Mouse (Mus musculus) liver, adult 2 months (tissue): Measurements from ENCODE around the gene Ppa2. TPM values are rescaled to one million over a fixed set of nuclear protein-coding genes. Genes with fewer than 3 reads are reported as not detected.
A peak's percentile ranks its signal among the peaks of the same experiment; 100 is the strongest.

Experiments
- DNase-seq: peaks from one replicate; pipeline ENCODE4 v3.0.0-alpha.2; 2011; ENCODE audit warnings: low read depth, low spot score; ENCODE audit errors: extremely low read depth
- H3K27ac ChIP-seq: fragments of 200-500 bp; replicated peaks from 2 replicates; pipeline ENCODE4 v1.5.1; 2012; ENCODE audit warnings: low read depth, mild to moderate bottlenecking, control low read depth, inconsistent platforms, low read length; ENCODE audit not compliant: insufficient read depth
- H3K27me3 ChIP-seq: fragments of 200-500 bp; 2 replicates; pipeline ENCODE4 v1.6.1; 2012; ENCODE audit warnings: mild to moderate bottlenecking, moderate library complexity, low read length, inconsistent platforms; ENCODE audit not compliant: control insufficient read depth, insufficient read depth
- H3K36me3 ChIP-seq: fragments of 200-500 bp; 2 replicates; pipeline ENCODE4 v1.6.1; 2012; ENCODE audit warnings: low read length, inconsistent platforms; ENCODE audit not compliant: control insufficient read depth, insufficient read depth
- H3K4me1 ChIP-seq: fragments of 200-500 bp; 2 replicates; pipeline ENCODE4 v1.6.1; 2011; ENCODE audit warnings: low read length; ENCODE audit not compliant: control insufficient read depth, insufficient read depth
- H3K4me3 ChIP-seq: fragments of 200-500 bp; 2 replicates; pipeline ENCODE4 v1.5.1; 2011; ENCODE audit warnings: low read depth, mild to moderate bottlenecking, control low read depth, low read length, moderate library complexity; ENCODE audit not compliant: insufficient read depth
- H3K79me2 ChIP-seq: fragments of 200-500 bp; 2 replicates; pipeline ENCODE4 v1.6.1; 2012; ENCODE audit warnings: inconsistent platforms, mild to moderate bottlenecking, low read length, moderate library complexity; ENCODE audit not compliant: control insufficient read depth, insufficient read depth
- H3K9ac ChIP-seq: fragments of 200-500 bp; 2 replicates; pipeline ENCODE4 v1.6.1; 2012; ENCODE audit warnings: low read depth, mild to moderate bottlenecking, control low read depth, inconsistent platforms, low read length
- CTCF ChIP-seq: fragments of 200-500 bp; IDR thresholded peaks from 2 replicates; pipeline ENCODE4 v1.5.1; 2011; ENCODE audit warnings: low read depth, low read length, control low read depth
- POLR2A ChIP-seq: fragments of 200-500 bp; IDR thresholded peaks from 2 replicates; pipeline ENCODE4 v1.6.1; 2011; ENCODE audit warnings: low read length, control low read depth; ENCODE audit not compliant: insufficient read depth; ENCODE audit errors: extremely low read depth
- WGBS: fragments of 180-500 bp; shearing (Covaris S2); methylation state at CpG from one replicate; pipeline ENCODE4 v1.1.7; 2018; 5-methylcytosine and 5-hydroxymethylcytosine counted together
- polyA plus RNA-seq: library from polyadenylated mRNA; depleted of rRNA; stranded (reverse); fragments of >200 nt; gene quantifications from 2 replicates; pipeline ENCODE4 v1.2.3, GENCODE M21; 2012
- total RNA-seq: library from RNA; depleted of rRNA; stranded (reverse); fragments of >200 nt; gene quantifications from 2 replicates; pipeline ENCODE4 v1.2.3, GENCODE M21; 2014

Ppa2 gene
- total and polyA plus RNA-seq, 2 experiments = 58.8 to 74.1 TPM

- WGBS = 86% methylated on average over 7 of the region's 7 CpGs
- no peak for DNase-seq
- H3K4me1 ChIP-seq = peaks cover 3% of the 10 kb centered on the region; the same call in 1 of the 2 replicates
- H3K79me2 ChIP-seq = 0 out of 2 replicates have a peak, but pooled peaks cover 4% of the 10 kb centered on the region
- H3K27ac ChIP-seq = no peak overlapping the region
- TF ChIP-seq CTCF (no peak), POLR2A (no peak)
- H3K4me3 ChIP-seq = no peak overlapping the region
- no peak overlapping the region for H3K9ac ChIP-seq
- H3K27me3 ChIP-seq = no peaks in the 10 kb centered on the region
- no peaks in the 10 kb centered on the region for H3K36me3 ChIP-seq
Measured at GRCm38 (mm10) chr3:133309359-133309758, 551 bp upstream of the Ppa2 start.

GRCm38 (mm10) chr3:133310809-133311179, 884 bp downstream of the Ppa2 start:
- peaks cover 3% of the 10 kb centered on the region; the same call in 1 of the 2 replicates for H3K4me1 ChIP-seq
- peak overlapping the region; percentile 87 for H3K27ac ChIP-seq
- peak overlapping the region; percentile 85 for H3K4me3 ChIP-seq
- TF ChIP-seq POLR2A = no peak
- TF ChIP-seq CTCF = no peak
- DNase-seq = no peak
- H3K36me3 ChIP-seq = no peaks in the 10 kb centered on the region
- H3K9ac ChIP-seq = peak overlapping the region; percentile 95
- H3K79me2 ChIP-seq = peaks cover 6% of the 10 kb centered on the region; the same call in 1 of the 2 replicates
- 19% methylated on average over 14 of the region's 14 CpGs for WGBS
- no peaks in the 10 kb centered on the region for H3K27me3 ChIP-seq

- WGBS = 26% methylated on average over 3 of the region's 3 CpGs
- no peaks in the 10 kb centered on the region for H3K36me3 ChIP-seq
- H3K9ac ChIP-seq = no peak overlapping the region
- no peaks in the 10 kb centered on the region for H3K27me3 ChIP-seq
- H3K4me3 ChIP-seq = no peak overlapping the region
- H3K27ac ChIP-seq = no peak overlapping the region
- TF ChIP-seq CTCF (no peak), POLR2A (no peak)
- peak; percentile 45 for DNase-seq
- H3K79me2 ChIP-seq = peaks cover 6% of the 10 kb centered on the region; the same call in 1 of the 2 replicates
- peaks cover 3% of the 10 kb centered on the region; the same call in 1 of the 2 replicates for H3K4me1 ChIP-seq
Measured at GRCm38 (mm10) chr3:133312331-133312730, 2.4 kb downstream of the Ppa2 start.

GRCm38 (mm10) chr3:133312850-133313249, 2.9 kb downstream of the Ppa2 start:
- Histone ChIP-seq H3K4me3 (no peak overlapping the region), H3K27me3 (no peaks in the 10 kb centered on the region), H3K4me1 (peaks cover 3% of the 10 kb centered on the region; the same call in 1 of the 2 replicates), H3K79me2 (peaks cover 8% of the 10 kb centered on the region; the same call in 1 of the 2 replicates), H3K36me3 (no peaks in the 10 kb centered on the region), H3K9ac (no peak overlapping the region), H3K27ac (no peak overlapping the region)
- no peak for DNase-seq
- WGBS = 87% methylated on average over 6 of the region's 6 CpGs
- TF ChIP-seq CTCF (no peak), POLR2A (no peak)

- Histone ChIP-seq H3K27me3 (no peaks in the 10 kb centered on the region), H3K4me3 (no peak overlapping the region), H3K36me3 (no peaks in the 10 kb centered on the region), H3K79me2 (peaks cover 15% of the 10 kb centered on the region; the same call in 1 of the 2 replicates), H3K4me1 (peaks cover 3% of the 10 kb centered on the region; the same call in 1 of the 2 replicates), H3K9ac (no peak overlapping the region), H3K27ac (no peak overlapping the region)
- TF ChIP-seq CTCF (no peak), POLR2A (no peak)
- DNase-seq = no peak
- 85% methylated on average over 3 of the region's 3 CpGs for WGBS
Measured at GRCm38 (mm10) chr3:133313491-133314199, 3.7 kb downstream of the Ppa2 start.

GRCm38 (mm10) chr3:133314475-133314874, 4.6 kb downstream of the Ppa2 start:
- H3K9ac ChIP-seq = no peak overlapping the region
- peak; percentile 34 for DNase-seq
- TF ChIP-seq POLR2A (no peak), CTCF (peak; percentile 91)
- peaks cover 15% of the 10 kb centered on the region; the same call in 1 of the 2 replicates for H3K79me2 ChIP-seq
- 33% methylated on average over 6 of the region's 6 CpGs for WGBS
- peaks cover 3% of the 10 kb centered on the region; the same call in 1 of the 2 replicates for H3K4me1 ChIP-seq
- H3K4me3 ChIP-seq = no peak overlapping the region
- no peaks in the 10 kb centered on the region for H3K27me3 ChIP-seq
- no peaks in the 10 kb centered on the region for H3K36me3 ChIP-seq
- no peak overlapping the region for H3K27ac ChIP-seq
